ENCODE assay signal across 26 mouse cellular contexts in the genomic region with DNA sequence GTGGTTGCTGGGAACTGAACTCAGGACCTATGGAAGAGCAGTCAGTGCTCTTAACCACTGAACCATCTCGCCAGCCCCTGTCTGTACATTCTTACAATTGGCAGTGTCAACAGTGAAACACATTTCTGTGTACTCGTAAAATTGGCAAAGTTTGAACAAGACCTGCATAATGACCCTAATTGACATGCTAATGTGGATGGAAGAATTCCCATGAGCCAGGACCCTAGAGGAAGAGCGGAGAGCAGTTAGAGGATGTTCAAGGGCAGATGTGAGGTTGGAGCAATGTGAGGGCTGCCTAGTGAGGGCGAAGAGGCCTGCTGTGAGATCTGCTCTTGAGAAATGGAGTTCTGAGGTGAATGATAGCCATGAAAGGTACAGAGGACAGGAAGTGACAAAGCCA.
"Had no signal": no experiment of that assay in that cellular context is flagged by ENCODE, and none has a peak within 500 bp of the region (broad histone marks: within the 10 kb centered on the region; RNA-seq: fewer than 3 reads in every experiment).

No protein-coding gene starts in this region.

- H3K4me3 ChIP-seq: gastrocnemius, adult 2 months; heart, embryonic 10.5 days; heart, embryonic 12.5 days; hindbrain, embryonic 13.5 days; hindbrain, embryonic 15.5 days; kidney, embryonic 15.5 days; limb, embryonic 13.5 days; limb, embryonic 15.5 days; liver, embryonic 12.5 days had no signal

- ATAC-seq: hindbrain, postnatal 0 days; intestine, embryonic 16.5 days; liver, embryonic 12.5 days had no signal

- H3K9ac ChIP-seq: heart, embryonic 12.5 days; hindbrain, embryonic 13.5 days; hindbrain, embryonic 15.5 days; kidney, embryonic 15.5 days; limb, embryonic 13.5 days; limb, embryonic 15.5 days; liver, embryonic 12.5 days; liver, embryonic 14.5 days had no signal

- H3K9me3 ChIP-seq: heart, embryonic 10.5 days; heart, embryonic 12.5 days; hindbrain, embryonic 13.5 days; hindbrain, embryonic 15.5 days; kidney, embryonic 15.5 days; limb, embryonic 13.5 days; limb, embryonic 15.5 days; liver, embryonic 12.5 days had no signal

- H3K27me3 ChIP-seq: heart, embryonic 12.5 days; hindbrain, embryonic 15.5 days; limb, embryonic 15.5 days; liver, embryonic 12.5 days had no signal

- H3K36me3 ChIP-seq: heart, embryonic 10.5 days; heart, embryonic 12.5 days; hindbrain, embryonic 13.5 days; hindbrain, embryonic 15.5 days; kidney, embryonic 15.5 days; limb, embryonic 13.5 days; limb, embryonic 15.5 days; liver, embryonic 12.5 days had no signal

- H3K27ac ChIP-seq: gastrocnemius, adult 2 months; heart, embryonic 10.5 days; hindbrain, embryonic 13.5 days; hindbrain, embryonic 15.5 days; hindbrain, postnatal 0 days; kidney, embryonic 15.5 days; kidney, postnatal 0 days; limb, embryonic 13.5 days; limb, embryonic 15.5 days; liver, embryonic 12.5 days; liver, embryonic 14.5 days had no signal

- DNase-seq: gastrocnemius, adult 2 months; gastrocnemius, postnatal 10 days; gastrocnemius, postnatal 25 days; heart, adult 18-20 months; heart, postnatal 14 days; heart, postnatal 36 days; kidney, adult 11 months; kidney, adult 2 months; kidney, adult 9 months; kidney, postnatal 14 days; kidney, postnatal 36 days; layer of hippocampus, adult 9-11 months; layer of hippocampus, postnatal 36 days; left cerebral cortex, postnatal 4 days had no signal

- H3K4me1 ChIP-seq: hindbrain, embryonic 13.5 days; hindbrain, embryonic 15.5 days; limb, embryonic 13.5 days; limb, embryonic 15.5 days had no signal
